Mouse (Mus musculus): ENCODE measurements at regions not wholly inside any gene's neighbourhood (a gene's known extent, or its start where the extent isn't known, plus 50 kb on each side); places are given as distances from the start of the nearest gene placed in this dataset.

GRCm38 (mm10) chr16:39102151-39102550 is 209.7 kb downstream of the Igsf11 start:
- DNase-seq, result no peak

- DNase-seq, result no peak
Measured at GRCm38 (mm10) chr16:39103360-39104095, 211.1 kb downstream of the Igsf11 start.

GRCm38 (mm10) chr16:39109383-39110033 is 217.0 kb downstream of the Igsf11 start:
- DNase-seq, result peak; percentile 63

GRCm38 (mm10) chr16:39110089-39110488 is 217.6 kb downstream of the Igsf11 start:
- DNase-seq, result no peak

GRCm38 (mm10) chr16:39118059-39118458 is 225.6 kb downstream of the Igsf11 start:
- DNase-seq, result no peak

GRCm38 (mm10) chr16:39119811-39120210 is 227.3 kb downstream of the Igsf11 start:
- DNase-seq, result no peak

GRCm38 (mm10) chr16:39123445-39123952 is 231.0 kb downstream of the Igsf11 start:
- no peak for DNase-seq

GRCm38 (mm10) chr16:39132459-39132858 is 240.0 kb downstream of the Igsf11 start:
- DNase-seq, result no peak

GRCm38 (mm10) chr16:39135777-39136176 is 243.3 kb downstream of the Igsf11 start:
- no peak for DNase-seq

- DNase-seq, result no peak
Measured at GRCm38 (mm10) chr16:39147151-39147550, 254.7 kb downstream of the Igsf11 start.

GRCm38 (mm10) chr16:39151325-39152318 is 259.2 kb downstream of the Igsf11 start:
- DNase-seq, result peak; percentile 3

GRCm38 (mm10) chr16:39158893-39159292 is 266.4 kb downstream of the Igsf11 start:
- DNase-seq, result no peak

GRCm38 (mm10) chr16:39159725-39160124 is 267.3 kb downstream of the Igsf11 start:
- DNase-seq, result no peak

GRCm38 (mm10) chr16:39162684-39163083 is 270.2 kb downstream of the Igsf11 start:
- no peak for DNase-seq

GRCm38 (mm10) chr16:39191861-39192260 is 299.4 kb downstream of the Igsf11 start:
- DNase-seq, result peak; percentile 32

GRCm38 (mm10) chr16:39195431-39195830 is 303.0 kb downstream of the Igsf11 start:
- DNase-seq, result no peak

- DNase-seq, result no peak
Measured at GRCm38 (mm10) chr16:39196896-39197295, 304.4 kb downstream of the Igsf11 start.

GRCm38 (mm10) chr16:39223551-39223950 is 331.1 kb downstream of the Igsf11 start:
- DNase-seq, result peak; percentile 36

- no peak for DNase-seq
Measured at GRCm38 (mm10) chr16:39229501-39229900, 337.0 kb downstream of the Igsf11 start.

- DNase-seq, result no peak
Measured at GRCm38 (mm10) chr16:39230439-39230838, 338.0 kb downstream of the Igsf11 start.

- no peak for DNase-seq
Measured at GRCm38 (mm10) chr16:39234290-39234689, 341.8 kb downstream of the Igsf11 start.

GRCm38 (mm10) chr16:39273490-39273889 is 381.0 kb downstream of the Igsf11 start:
- DNase-seq, result no peak

- DNase-seq, result peak; percentile 14
Measured at GRCm38 (mm10) chr16:39284484-39284883, 392.0 kb downstream of the Igsf11 start.
